Mouse (Mus musculus) testis, postnatal 14 days (tissue): ENCODE measurements around the gene Pigw.
A peak's percentile ranks its signal among the peaks of the same experiment; 100 is the strongest.
"Not testable (repeated sequence)": the region's sequence is repeated elsewhere in the genome, so short reads cannot be mapped to it uniquely, and the experiment has no call there.

Source experiments
- DNase-seq: peaks from one replicate; pipeline ENCODE4 v3.0.0; 2021; ENCODE audit warnings: low spot score

Pigw gene

DNA sequence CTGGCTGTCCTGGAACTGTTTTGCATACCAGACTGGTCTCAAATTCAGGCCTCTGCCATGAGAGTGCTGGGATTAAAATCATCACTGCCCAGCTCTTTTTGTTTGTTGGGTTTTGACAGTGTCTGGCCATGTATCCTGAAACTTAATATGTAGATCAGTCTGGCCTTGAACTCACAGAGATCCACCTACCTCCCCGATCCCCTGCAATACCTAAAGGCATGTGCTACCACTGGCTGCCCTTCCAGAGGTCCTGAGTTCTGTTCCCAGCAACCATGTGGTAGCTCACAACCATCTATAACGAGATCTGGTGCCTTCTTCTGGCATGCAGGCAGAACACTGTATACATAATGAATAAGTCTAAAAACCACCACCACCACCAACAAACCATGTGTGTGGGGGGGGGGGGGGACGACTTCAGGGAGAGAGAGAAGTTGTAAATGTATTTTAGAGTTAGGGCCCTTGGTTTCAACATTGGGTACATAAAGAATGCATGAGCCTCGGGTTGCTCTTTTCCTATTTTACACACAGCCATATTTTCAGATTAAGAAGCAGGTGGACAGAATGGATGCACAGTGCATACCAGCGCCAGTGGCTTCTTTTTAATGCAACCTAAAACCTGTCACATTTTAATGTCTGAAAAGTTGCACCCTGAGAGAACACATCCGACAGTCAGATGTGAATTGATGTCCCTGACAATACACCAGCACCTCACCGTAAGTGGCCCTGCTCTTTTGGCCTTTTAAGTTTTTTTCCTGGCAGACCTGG is 896 bp downstream of the Pigw start:
- DNase-seq: peak; percentile 2

DNA sequence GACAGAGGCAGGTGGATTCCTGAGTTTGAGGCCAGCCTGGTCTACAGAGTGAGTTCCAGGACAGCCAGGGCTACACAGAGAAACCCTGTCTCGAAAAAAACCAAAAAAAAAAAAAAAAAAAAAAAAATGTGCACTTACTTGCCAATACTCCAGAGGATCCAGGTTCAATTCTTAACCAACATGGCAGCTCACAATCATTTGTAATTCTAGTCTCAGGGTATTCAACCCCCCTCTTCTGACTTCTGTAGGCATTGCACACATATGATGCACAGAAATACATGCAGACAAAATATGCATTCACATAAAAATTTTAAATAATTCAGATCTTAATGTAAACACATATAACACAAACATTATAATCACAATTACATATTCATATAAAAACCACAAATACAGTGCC is 4.1 kb downstream of the Pigw start:
- not testable (repeated sequence) for DNase-seq

DNA sequence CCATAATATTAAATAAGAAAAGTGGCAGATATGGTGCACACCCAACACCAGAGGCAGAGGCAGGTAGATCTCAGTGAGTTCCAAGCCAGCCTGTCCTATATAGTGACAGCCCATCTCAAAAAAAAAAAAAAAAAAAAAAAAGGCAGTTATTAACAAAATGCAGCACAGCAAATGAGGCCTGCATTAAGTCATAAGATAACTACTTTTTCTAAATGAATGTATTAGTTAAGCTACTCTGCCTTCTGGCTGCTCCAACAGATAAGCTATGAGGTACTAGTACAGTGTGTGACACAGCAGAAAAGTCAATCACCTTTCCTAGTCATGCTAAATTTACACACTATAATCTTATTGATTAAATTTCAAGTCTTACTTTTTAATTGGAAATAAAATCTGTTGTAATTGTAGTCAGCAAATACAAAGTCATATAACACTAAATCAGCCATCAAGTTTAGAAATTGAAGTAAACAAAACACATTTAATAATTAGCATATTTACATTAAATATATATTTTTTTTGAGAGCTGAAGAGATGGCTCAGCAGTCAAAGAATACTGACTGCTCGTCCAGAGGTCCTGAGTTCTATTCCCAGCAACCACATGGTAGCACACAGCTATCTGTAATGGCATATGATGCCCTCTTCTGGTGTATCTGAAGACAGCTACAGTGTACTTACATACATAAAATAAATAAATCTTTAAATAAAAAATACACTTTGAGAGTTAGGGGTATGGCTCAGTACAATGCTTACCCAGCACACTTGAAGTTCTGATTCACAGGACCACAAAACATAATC is 6.8 kb downstream of the Pigw start:
- no peak for DNase-seq

DNA sequence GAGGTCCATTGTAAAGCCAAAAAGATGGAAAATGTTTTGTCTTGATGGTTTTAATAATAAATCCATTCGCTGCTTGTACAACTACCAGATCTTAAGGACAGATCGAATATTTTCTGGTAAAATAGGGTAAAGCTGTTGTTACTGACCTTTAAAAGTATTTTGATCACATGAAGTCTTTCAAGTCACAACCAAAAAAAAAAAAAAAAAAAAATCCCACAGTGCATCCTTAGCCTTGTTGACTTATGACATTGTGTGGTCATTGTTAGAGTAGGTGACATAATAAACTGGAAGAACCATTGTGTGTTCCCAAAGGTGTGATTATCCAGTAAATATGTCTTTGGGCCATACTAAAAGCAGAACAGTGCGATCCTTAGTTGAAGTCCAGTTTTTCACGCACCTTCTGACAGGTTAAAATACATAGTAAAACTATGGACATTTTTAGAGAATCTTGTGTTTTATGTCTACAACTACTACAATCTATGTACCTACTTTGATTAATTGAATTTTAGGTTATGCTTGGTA is 8.5 kb downstream of the Pigw start:
- DNase-seq: no peak

DNA sequence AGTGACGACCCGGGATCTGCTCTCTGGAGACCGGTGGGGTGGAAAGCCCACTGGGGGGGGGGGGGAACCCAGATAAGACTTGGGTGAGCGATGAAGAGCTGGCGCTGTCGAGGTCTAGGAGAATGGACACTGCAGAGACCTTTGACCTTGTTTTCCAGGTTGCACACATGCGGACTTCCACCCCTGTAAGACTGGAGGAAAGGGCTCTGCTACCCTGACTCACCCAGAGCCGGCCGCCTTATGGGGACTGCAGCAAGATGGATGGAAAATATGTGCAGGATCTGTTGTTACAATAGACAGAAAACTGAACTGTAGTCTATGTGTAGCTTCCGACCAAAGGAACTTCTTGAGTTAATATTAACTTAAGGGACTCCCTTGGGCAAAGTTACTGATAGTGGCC is 9.0 kb downstream of the Pigw start:
- DNase-seq: no peak

DNA sequence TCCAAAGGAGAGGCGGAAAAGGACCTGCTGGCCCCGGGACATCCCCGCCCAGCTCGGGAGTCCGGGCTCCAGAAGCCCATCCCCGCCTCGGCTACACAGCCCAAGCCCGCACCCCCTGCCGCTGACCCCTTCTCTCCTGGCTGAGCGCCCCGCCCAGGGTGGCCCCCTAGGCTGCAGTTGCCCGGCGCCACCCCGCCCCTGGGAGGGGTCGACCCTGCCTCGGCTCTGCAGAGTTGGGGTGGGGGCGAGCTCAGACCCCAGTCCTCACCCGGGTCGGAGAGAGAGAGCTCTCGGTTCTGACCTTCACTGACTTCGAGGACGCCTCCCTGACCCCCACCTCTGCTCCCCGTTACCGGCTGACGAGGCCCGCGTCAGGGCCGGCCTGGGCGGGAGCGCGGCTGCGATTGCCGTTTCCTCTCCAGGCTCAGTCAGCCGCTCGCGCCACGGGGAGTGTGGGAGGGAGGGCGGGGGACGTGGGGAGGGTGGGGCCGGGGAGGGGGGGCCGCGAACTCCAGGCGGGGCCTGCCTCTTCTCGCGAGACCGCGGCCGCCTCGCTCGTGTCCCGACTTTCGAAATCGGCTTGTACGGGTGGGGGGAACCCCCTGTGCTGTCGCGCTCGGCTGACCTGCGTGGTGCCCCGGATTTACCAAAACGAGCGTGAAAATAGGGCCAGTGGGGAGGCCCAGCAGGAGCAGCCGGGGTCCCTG is 9.6 kb downstream of the Pigw start, which contains the start of gene Ggnbp2:
TSS of gene Ggnbp2 (minus strand) at position 481 of the 707 bp plus-strand sequence.
- peak; percentile 91 for DNase-seq

DNA sequence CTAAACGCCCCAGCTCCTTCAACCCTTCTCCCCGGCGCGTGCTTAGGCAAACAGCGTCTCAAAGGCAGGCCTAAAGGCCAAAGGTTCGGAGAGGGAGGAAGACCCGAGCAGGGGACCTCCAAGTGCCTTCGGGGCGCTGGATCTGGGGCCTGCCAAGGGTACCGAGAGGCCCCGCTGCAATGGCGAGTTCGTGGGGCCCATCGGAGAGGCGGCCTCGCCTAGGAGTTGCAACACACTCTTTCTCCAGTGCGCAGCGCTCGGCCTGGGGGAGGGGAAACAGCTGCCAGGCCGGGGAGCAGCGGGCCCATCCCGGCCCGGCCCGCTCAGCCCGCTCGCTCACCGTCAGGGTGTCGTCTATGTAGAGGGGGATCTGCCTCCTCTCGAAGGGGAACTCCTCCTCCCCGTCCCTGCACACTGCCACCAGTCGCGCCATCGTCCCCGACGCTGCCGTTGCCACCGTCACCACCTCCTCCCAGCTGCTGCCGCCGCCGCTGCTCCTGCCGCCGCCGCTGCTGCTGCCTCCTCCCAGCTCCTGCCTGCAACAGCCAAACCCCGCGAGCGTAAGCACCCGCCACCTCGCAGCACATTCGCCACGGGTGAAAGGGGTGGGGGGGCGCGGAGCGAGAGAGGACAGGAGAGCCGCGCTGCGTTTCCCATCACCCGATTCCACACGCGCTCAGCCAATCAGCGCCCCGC is 10.4 kb downstream of the Pigw start:
- DNase-seq: peak; percentile 95

DNA sequence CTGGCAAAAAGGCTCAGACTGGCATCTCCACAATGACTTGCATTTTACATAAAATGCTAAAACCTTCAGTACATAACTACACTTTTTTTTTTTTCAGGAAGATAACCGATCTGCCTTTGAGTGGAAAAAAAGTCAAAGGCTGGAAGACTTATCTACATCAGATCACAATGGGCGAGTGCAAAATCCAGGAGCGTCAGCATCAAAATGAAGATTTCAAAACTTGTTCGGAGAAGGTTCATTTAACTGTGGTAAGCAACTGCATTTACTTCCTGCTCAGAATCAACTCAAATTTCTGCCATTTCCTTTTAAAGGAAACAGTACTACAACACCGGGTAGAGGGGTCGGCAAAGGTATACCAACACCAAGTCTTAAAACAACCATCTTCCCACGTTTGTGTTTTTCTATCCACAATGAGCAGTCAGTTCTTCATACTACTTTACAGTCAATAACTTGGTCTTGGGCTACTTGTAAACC is 11.3 kb downstream of the Pigw start:
- no peak for DNase-seq

DNA sequence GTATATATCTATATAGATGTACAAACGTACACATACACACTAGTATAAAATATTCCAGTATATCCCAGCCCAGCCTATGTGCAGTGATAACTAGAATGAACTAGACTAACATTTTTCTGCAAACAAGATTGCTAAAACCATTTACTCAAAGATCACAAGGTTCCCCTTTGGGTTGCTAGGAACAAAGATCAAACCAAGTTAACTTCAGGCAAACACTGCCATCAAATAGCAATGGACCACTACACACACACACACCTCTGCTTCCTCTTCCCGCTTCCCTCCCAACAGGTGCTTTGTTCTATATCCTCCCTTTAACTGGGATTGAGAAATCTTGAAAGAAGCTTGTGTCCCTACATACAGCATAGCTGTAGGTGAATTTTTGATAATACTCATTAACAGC is 12.5 kb downstream of the Pigw start:
- DNase-seq: no peak

DNA sequence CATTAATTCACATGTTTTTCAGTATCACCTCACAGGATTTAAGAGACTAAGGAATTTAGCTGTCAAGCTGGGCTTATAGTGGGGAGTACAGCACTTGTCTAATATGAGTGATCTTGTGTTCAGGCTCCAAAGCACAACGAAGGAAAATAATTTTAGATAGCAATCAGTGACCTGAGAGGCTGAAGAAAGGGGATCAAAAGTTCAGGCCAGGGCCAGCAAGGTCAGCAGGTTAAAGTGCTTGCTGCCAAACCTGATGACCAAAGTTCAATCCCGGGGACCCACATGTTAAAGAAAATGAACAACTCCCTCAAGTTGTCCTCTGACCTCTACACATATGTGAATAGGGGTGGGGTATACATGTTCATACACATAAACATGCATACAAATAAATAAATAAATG is 14.8 kb downstream of the Pigw start:
- no peak for DNase-seq

DNA sequence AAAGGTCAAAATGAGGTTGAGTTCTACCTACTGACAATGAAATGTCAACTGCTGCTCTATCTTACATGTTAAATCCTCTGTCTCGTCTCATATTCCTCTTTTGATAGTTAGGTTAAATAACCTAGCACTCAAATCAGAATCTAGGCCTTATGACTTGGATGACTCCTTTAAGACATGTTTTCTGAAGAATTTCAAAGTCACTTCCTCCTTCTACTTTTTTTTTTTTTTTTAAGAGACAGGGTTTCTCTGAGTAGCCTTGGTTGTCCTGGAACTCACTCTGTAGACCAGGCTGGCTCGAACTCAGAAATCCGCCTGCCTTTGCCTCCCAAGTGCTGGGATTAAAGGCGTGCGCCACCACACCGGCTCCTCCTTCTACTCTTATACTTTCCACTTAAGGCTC is 24.8 kb downstream of the Pigw start:
- DNase-seq: no peak

DNA sequence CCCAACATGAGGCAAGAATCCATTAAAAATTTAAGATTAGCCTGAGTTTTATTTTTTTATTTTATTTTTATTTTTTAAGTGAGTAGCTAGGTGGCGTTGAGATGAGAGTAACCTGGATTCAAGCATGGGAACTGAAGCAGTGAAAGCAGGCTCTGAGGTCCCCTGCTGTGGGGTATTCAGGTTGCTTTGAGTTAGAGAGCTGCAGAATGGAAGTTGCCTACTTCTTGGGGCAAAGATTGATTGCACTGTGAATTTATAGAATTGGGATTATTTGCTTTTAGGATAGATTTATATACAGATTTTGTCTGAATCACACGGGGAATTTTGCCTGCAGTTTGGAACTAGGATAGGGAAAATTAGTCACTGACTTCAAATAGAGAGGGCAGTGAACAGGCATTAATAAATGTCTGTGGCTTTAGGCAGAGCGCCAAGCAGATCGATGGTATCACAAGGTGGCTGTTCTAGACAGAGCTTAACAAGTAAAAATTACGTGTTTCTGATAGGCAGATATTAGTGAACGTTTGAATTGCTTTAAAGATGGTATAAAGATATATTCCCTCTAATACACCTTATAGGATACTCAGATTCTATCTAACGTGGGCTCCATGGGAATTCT is 32.5 kb downstream of the Pigw start:
- DNase-seq: no peak

DNA sequence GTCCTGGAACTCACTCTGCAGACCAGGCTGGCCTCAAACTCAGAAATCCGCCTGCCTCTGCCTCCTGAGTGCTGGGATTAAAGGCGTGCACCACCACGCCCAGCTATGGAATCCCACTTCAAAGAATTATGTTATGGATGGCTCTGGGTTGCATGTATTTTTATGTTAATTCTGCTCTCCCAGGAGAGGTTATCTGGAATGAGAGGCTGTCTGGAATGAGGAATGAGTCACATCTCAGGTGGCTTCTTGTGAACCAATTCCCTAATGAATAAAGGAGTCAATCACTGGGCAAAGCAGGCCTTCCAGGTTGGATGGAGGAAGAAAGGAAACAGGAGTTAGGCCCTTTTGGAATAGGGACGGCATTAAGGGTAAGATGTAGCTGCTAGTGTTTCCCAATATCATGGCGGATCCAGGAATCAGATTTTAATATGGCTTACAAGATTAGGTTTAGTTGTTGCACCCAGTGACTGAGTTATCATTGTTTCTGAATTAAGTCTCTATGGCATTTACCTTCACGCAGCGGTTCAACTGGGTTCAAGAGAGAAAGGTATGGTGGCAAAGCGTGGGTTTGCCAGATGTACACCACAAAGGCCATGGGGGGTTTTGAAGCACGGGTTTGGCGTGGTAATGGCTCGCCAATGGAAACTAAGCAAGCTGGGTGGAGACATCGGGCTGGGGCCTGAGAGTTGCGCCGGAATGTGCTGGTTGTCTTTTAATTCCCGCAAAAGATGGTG is 33.2 kb downstream of the Pigw start:
- DNase-seq: no peak

DNA sequence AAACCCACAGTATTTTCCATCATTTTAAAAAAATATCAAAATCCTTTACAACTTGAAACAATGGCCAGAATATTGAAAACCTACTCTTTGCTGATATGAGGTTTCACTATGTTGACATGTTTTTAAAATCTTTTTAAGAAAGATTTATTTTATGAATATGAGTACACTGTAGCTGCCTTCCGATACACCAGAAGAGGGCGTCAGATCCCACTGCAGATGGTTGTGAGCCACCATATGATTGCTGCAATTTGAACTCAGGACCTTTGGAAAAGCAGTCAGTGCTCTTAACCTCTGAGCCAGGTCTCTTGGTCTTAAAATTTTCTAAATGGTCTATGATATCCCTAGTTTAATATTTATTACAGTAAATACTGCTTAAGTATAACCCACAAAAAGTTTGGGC is 40.8 kb downstream of the Pigw start:
- DNase-seq: no peak

DNA sequence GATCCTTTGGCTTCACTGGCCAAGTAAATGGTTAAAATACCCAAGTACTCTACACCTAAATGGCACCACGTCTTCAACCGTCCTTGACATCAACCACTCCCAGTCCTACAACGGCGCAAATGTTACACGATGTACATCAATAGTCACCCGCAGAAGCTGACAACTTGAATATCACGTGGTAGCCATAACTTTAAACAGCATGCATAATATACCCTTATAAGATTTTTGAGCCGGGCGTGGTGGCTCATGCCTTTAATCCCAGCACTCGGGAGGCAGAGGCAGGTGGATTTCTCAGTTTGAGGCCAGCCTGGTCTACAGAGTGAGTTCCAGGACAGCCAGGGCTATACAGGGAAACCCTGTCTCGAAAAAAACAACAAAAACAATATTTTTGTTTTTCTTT is 50.6 kb downstream of the Pigw start:
- DNase-seq: not testable (repeated sequence)

DNA sequence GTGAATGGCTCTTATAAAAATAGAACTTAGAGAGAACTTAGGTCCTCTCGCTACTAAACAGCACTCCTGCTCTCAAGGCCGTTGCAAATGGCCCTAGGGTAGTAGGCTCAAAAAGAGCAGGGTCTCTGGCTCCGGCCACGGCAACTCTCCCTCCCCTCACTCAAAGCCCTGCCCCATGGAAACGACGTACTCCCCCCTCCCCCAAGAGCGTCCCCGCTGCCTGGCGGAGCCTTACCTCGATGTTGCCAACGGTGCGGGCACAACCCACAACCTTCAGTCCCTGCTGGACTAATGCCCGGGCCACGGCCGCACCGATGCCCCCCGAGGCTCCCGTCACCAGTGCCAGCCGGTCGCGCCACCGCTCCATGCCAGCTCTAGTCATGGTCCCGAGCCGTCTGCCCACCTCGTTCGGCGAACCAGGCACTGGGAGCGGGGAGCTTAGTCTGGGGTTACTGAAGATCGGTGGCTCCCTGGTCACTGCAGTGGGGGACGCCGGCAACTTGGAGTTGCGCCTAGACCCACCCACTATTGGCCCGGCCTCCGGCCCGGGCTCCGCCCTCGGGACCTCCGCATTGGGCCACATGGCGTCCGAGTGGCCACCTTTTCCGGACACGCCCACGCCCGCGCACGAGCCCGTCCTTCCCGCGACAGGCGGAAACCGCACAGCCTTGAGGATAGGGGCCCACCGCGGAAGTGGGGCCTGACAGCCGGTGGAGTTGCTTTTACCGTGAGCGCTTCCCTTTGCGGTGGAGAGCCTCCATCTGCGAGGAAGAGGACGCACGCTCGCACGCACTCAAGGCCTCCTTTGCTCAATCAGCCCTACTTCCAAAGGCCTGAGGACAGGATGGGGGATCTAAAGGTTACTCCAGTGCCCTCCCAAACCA is 51.3 kb downstream of the Pigw start, which contains the start of gene Dhrs11:
TSS of gene Dhrs11 (minus strand) at position 479 of the 884 bp plus-strand sequence.
- peak; percentile 93 for DNase-seq

DNA sequence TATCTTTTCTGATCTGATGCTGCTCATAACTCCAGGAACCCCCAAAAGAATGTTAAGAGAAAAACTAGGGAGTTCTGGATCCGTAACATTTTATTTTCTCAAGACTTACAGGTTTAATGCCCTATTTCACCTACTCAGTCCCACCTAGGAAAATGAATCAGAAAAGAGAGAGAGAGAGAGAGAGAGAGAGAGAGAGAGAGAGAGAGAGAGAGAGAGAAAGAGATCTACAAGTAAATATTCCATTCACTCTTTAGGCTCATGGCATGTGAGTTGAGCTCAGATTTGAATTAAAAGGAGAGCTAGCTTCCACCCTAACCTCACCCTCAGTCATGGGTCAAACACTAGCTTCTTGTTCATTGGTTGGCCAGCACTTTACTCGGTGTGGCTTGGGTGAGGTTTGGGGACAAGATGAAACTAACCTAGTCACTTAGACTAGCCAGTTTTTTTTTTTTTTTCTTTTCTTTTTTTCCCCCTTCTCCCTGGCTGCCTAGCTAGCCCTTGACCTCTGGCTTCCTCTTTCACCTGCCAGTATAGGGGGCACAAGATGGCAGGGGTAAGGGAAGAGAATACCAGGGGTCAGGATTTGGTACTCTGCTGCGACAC is 52.1 kb downstream of the Pigw start:
- DNase-seq: no peak

DNA sequence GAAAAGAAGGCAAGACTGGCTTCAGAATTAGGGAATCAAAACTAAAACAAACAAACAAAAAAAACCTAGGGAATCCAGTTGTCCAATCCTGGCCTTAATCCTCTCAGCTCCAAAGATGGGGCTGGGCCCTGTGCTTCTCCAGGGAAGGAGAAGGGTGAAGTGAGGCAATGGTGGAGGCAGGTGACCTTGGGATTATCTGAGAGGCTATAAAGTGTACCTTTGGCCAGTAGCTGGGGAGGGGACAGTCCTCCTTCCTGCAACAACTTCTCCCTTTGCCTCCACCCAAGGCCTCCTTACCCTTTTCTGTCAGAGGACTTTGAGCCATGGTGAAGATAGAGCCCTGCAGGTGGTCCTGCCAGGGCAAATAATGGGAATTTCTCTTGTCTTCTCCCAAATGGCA is 52.6 kb downstream of the Pigw start:
- no peak for DNase-seq
